Mouse (Mus musculus) bone marrow macrophage, adult 2 months (primary cell): ENCODE data around the gene Cspg4. TPM values are rescaled to one million over a fixed set of nuclear protein-coding genes. Genes with fewer than 3 reads are reported as not detected.

Experiments
- H3K27ac ChIP-seq: 2 replicates; pipeline ENCODE4 v1.5.1; 2012; ENCODE audit warnings: low read depth, low read length; ENCODE audit not compliant: insufficient read depth
- H3K4me1 ChIP-seq: 2 replicates; pipeline ENCODE4 v1.6.1; 2012; ENCODE audit warnings: low read length; ENCODE audit not compliant: control insufficient read depth, insufficient read depth
- H3K4me3 ChIP-seq: 2 replicates; pipeline ENCODE4 v1.5.1; 2012; ENCODE audit warnings: mild to moderate bottlenecking, low read length, moderate library complexity; ENCODE audit not compliant: insufficient read depth
- CTCF ChIP-seq: IDR thresholded peaks from 2 replicates; pipeline ENCODE4 v1.5.1; 2012; ENCODE audit warnings: low read depth, mild to moderate bottlenecking, low read length, moderate library complexity
- POLR2A ChIP-seq: IDR thresholded peaks from 2 replicates; pipeline ENCODE4 v1.6.1; 2012; ENCODE audit warnings: mild to moderate bottlenecking, low read depth, low read length, borderline replicate concordance
- polyA plus RNA-seq: library from polyadenylated mRNA; stranded (reverse); fragments of >200 nt; gene quantifications from 2 replicates; pipeline ENCODE4 v1.2.4, GENCODE M21; 2012; ENCODE audit not compliant: missing spikeins, insufficient read depth, insufficient read length

Cspg4 gene
- polyA plus RNA-seq, 1 experiment = 0.67 TPM

DNA sequence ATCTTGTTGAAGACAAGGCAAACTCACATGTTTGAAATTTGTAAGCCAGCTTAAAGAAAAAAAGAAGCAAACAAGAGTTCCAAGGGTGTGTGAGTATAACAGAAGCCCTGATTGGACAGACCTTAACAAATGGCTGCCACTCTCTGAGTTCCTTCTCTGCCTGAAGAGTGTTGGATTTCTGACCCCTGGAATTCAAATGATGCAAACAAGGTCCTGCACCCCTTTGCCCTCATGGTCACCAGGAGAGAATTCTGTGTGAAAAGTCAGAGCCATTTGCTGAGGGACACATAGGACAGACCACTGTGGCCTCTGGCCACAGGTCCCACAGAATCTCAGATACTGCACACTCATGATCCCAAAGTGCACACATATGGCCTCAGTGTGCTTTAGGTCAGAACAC lies 23.0 kb upstream of the Cspg4 start:
- no peak overlapping the region for H3K4me3 ChIP-seq
- no peak overlapping the region for H3K27ac ChIP-seq
- TF ChIP-seq CTCF (no peak), POLR2A (no peak)
- H3K4me1 ChIP-seq = no peaks in the 10 kb centered on the region

- no peaks in the 10 kb centered on the region for H3K4me1 ChIP-seq
- no peak for TF ChIP-seq POLR2A
- TF ChIP-seq CTCF = no peak
- no peak overlapping the region for H3K27ac ChIP-seq
- H3K4me3 ChIP-seq = no peak overlapping the region
Observed at GRCm38 (mm10) chr9:56842303-56842719, 22.5 kb upstream of the Cspg4 start.

DNA sequence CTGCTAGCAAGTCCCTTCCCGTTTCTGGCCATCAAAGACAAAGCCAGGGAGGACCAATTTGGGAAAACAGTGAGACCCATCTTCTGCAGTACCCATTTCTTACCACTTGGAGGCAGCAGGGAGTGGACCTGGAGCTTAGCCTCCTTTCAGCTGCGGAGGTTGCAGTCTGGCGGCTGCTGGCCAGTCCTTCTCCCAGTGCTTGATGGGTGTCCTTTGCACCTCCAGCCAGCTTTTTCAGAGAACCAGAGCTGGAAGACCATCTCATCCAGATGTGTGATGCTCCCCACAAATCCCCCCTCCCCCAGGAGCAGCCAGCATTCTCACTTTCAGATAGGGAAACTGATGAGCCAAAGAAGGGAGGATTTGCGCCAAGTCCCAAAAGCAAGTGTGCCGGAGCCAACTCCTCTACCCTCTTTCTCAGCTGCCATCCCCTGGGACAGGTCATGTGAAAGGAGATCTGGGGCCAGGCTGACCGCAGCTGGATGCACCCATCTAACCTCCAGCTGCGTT lies 21.1 kb upstream of the Cspg4 start:
- no peak for TF ChIP-seq POLR2A
- peak; percentile 71 for TF ChIP-seq CTCF
- no peaks in the 10 kb centered on the region for H3K4me1 ChIP-seq
- no peak overlapping the region for H3K27ac ChIP-seq
- no peak overlapping the region for H3K4me3 ChIP-seq

- H3K4me3 ChIP-seq = no peak overlapping the region
- TF ChIP-seq CTCF = no peak
- no peak for TF ChIP-seq POLR2A
- H3K27ac ChIP-seq = no peak overlapping the region
Observed at GRCm38 (mm10) chr9:56844644-56845043, 20.2 kb upstream of the Cspg4 start.

DNA sequence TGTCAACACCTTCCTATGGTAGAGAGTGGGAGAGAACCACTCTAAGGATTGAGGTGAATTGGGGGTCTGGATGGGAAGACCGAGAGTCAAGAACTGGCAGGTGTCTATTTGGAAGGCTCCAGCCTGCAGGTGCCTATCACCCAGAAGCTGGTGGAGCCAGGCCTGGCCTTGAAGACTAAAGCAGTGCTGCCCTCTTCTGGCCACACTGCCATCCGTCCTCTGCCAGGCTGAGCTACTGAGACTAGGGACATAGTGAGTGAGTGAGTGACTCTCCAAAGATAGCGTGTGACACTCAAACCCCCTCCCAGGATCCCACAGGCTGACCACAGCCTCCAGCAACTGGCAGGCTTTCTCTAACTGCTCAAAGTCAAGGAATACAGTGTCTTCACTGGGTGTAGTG lies 17.3 kb upstream of the Cspg4 start:
- no peak overlapping the region for H3K4me3 ChIP-seq

More at GRCm38 (mm10) chr9:56844644-56845043, 20.2 kb upstream of the Cspg4 start:
- H3K4me1 ChIP-seq = no peaks in the 10 kb centered on the region

DNA sequence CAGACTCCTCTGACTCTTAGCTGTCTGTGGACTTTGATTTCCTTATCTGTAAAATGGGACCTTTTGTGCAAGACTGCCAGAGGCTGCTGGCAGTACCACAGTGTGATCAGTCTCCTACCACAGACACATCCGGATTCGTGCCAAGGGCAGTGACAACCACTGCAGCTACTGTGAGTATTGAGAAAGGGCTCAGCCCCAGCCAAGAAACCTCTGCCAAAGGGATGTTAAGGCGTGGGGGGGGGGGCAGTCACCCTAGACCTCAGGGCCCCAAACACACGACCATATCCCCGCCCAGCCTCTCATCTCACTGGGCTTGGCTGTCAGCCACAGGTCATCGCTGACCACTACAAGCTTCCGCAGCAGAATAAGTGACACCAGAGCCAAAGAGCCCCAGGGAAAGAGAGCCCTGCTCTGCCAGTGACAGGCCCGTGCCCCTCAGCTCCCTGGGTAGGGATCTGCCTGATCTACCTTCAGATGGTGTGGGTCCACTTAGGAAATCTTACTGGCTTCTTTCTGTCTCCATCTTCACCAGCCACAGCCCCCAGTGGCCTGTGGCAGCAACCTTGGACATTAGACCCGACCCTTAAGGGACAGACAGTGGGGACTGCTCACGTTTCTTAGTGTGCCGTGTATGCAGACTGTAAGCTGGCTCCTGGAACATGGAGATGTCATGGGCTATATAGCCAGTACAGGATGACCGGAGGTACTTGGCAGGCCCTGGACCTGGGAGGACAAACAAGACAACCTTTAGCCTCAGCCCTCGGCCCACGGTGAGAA lies 14.5 kb upstream of the Cspg4 start:
- TF ChIP-seq POLR2A = no peak
- TF ChIP-seq CTCF = no peak
- Histone ChIP-seq H3K4me3 (no peak overlapping the region), H3K4me1 (peaks cover 3% of the 10 kb centered on the region), H3K27ac (no peak overlapping the region)

More for the DNA sequence above, 17.3 kb upstream of the Cspg4 start:
- Histone ChIP-seq H3K27ac (no peak overlapping the region), H3K4me1 (peaks cover 3% of the 10 kb centered on the region)
- TF ChIP-seq CTCF (peak; percentile 58), POLR2A (no peak)

DNA sequence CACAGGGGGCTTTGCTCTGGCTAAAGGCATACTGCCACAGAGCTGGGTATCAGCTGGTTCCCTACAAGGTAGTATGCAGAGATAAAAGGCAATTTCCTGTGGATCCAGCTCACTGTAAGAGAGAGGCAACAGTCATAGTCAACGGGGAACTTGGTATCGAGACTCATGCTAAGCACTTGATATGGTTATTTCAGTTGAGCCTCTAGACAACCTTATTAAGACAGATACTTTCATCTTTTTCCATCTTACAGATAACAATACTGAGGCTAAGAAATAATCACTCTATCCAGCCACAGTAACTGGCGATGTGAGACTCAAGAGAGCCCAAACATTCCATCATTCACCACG lies 14.0 kb upstream of the Cspg4 start:
- TF ChIP-seq POLR2A (no peak), CTCF (no peak)
- H3K4me1 ChIP-seq = peaks cover 3% of the 10 kb centered on the region
- H3K4me3 ChIP-seq = no peak overlapping the region
- no peak overlapping the region for H3K27ac ChIP-seq

DNA sequence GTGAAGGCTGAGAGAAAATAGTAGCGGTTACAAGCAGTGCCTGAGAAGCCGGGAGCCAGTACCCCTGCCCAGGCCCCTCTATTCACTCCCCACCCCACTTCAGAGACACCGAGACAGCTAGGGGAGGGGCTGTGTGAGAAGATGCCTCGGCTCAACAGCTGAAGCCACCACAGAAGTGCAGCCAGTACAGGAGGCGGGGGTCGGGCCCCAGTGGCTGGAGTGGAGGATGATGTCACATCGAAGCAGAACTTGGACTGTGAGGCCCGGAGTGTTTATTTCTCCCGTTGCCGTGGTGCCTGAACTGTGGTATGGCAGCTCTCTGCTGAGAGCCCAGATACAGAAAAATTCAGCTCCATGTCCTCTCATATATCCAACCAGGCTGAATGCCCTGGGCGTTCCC lies 13.1 kb upstream of the Cspg4 start:
- Histone ChIP-seq H3K4me3 (no peak overlapping the region), H3K4me1 (peaks cover 3% of the 10 kb centered on the region), H3K27ac (no peak overlapping the region)
- no peak for TF ChIP-seq POLR2A
- TF ChIP-seq CTCF = no peak

GRCm38 (mm10) chr9:56857463-56857862 lies 7.4 kb upstream of the Cspg4 start:
- no peak overlapping the region for H3K4me3 ChIP-seq
- H3K27ac ChIP-seq = no peak overlapping the region
- no peaks in the 10 kb centered on the region for H3K4me1 ChIP-seq
- TF ChIP-seq CTCF = no peak
- TF ChIP-seq POLR2A = no peak

DNA sequence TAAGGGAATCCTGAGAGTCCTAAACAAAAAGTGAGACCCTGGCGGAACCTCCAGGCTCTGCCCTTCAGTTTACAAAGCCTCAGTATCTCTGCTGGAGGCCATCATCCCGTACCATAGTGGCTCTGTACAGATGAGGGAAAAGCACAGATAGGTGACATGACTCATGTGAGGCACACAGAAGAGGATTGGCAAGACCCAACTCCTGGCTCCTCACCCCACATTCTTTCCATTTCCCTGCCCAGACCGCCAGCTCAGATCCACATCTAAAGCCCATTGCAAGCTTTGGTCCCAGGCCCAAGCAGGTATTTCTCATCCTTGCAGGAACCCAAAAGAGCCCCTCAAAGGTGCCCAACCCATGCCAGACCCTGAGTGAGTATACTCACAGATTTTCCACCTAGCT lies 4.8 kb upstream of the Cspg4 start:
- H3K27ac ChIP-seq = no peak overlapping the region
- no peaks in the 10 kb centered on the region for H3K4me1 ChIP-seq
- H3K4me3 ChIP-seq = no peak overlapping the region
- TF ChIP-seq CTCF (no peak), POLR2A (no peak)
